Mouse (Mus musculus): ENCODE data around the gene Tmem107. TPM values are rescaled to one million over a fixed set of nuclear protein-coding genes. Genes with fewer than 3 reads are reported as not detected.

The Tmem107 gene
- polyA plus RNA-seq, 1 experiment from 2014 or later, result 45.2 TPM

- Histone ChIP-seq H3K4me2 (ENCODE audit: low read length) (no peak overlapping the region), H3K9ac (ENCODE audit: low read length) (no peak overlapping the region), H3K9me3 (replicated peaks; ENCODE audit: control insufficient read depth, low read length) (no peaks in the 10 kb centered on the region), H3K4me1 (ENCODE audit: control insufficient read depth, insufficient read depth, low read length) (no peaks in the 10 kb centered on the region), H3K27ac (ENCODE audit: low read depth, low read length) (no peak overlapping the region), H3K27me3 (replicated peaks; ENCODE audit: control insufficient read depth, insufficient read depth, low read length) (no peaks in the 10 kb centered on the region), H3K36me3 (ENCODE audit: control insufficient read depth, insufficient read depth, low read length) (peaks cover 34% of the 10 kb centered on the region), H3K4me3 (ENCODE audit: low read depth, low read length) (no peak overlapping the region)
- no peak for ATAC-seq
- 91% methylated on average over 2 of the region's 2 CpGs for WGBS
- no peak for DNase-seq (ENCODE audit: low spot score)
These were observed 17.7 kb upstream of the Tmem107 start for GRCm38 (mm10) chr11:69052824-69053421.

GRCm38 (mm10) chr11:69053848-69054247, 16.8 kb upstream of the Tmem107 start:
- peaks cover 3% of the 10 kb centered on the region; the same call in 1 of the 2 replicates for H3K4me1 ChIP-seq (ENCODE audit: control insufficient read depth, insufficient read depth, low read length)
- whole genome bisulfite sequencing, result 78% methylated on average over 3 of the region's 3 CpGs
- DNase-seq (ENCODE audit: low spot score) (no peak), ATAC-seq (no peak)
- H3K27me3 ChIP-seq (replicated peaks; ENCODE audit: control insufficient read depth, insufficient read depth, low read length), result no peaks in the 10 kb centered on the region
- no peak overlapping the region for H3K9ac ChIP-seq (ENCODE audit: low read length)
- no peak overlapping the region for H3K4me3 ChIP-seq (ENCODE audit: low read depth, low read length)
- no peaks in the 10 kb centered on the region for H3K9me3 ChIP-seq (replicated peaks; ENCODE audit: control insufficient read depth, low read length)
- H3K4me2 ChIP-seq (ENCODE audit: low read length), result no peak overlapping the region
- no peak overlapping the region for H3K27ac ChIP-seq (ENCODE audit: low read depth, low read length)
- H3K36me3 ChIP-seq (ENCODE audit: control insufficient read depth, insufficient read depth, low read length), result peaks cover 25% of the 10 kb centered on the region

- H3K27ac ChIP-seq (ENCODE audit: low read depth, low read length), result peak overlapping the region; percentile 67
- H3K9me3 ChIP-seq (replicated peaks; ENCODE audit: control insufficient read depth, low read length), result no peaks in the 10 kb centered on the region
- H3K9ac ChIP-seq (ENCODE audit: low read length), result peak overlapping the region; percentile 50
- ATAC-seq (no peak), DNase-seq (ENCODE audit: low spot score) (no peak)
- H3K36me3 ChIP-seq (ENCODE audit: control insufficient read depth, insufficient read depth, low read length), result 0 out of 2 replicates have a peak, but pooled peaks cover 3% of the 10 kb centered on the region
- peaks cover 15% of the 10 kb centered on the region for H3K4me1 ChIP-seq (ENCODE audit: control insufficient read depth, insufficient read depth, low read length)
- 72% methylated on average over 2 of the region's 2 CpGs for WGBS
- H3K4me3 ChIP-seq (ENCODE audit: low read depth, low read length), result peak overlapping the region; percentile 87
- H3K4me2 ChIP-seq (ENCODE audit: low read length), result peak overlapping the region; percentile 56
- no peaks in the 10 kb centered on the region for H3K27me3 ChIP-seq (replicated peaks; ENCODE audit: control insufficient read depth, insufficient read depth, low read length)
These were observed 12.3 kb upstream of the Tmem107 start for GRCm38 (mm10) chr11:69058265-69058664.

- 1% methylated on average over 19 of the region's 19 CpGs for WGBS
- H3K4me3 ChIP-seq (ENCODE audit: low read depth, low read length), result peak overlapping the region; percentile 87
- H3K27me3 ChIP-seq (replicated peaks; ENCODE audit: control insufficient read depth, insufficient read depth, low read length), result no peaks in the 10 kb centered on the region
- no peaks in the 10 kb centered on the region for H3K9me3 ChIP-seq (replicated peaks; ENCODE audit: control insufficient read depth, low read length)
- H3K4me1 ChIP-seq (ENCODE audit: control insufficient read depth, insufficient read depth, low read length), result peaks cover 15% of the 10 kb centered on the region
- peak overlapping the region; percentile 67 for H3K27ac ChIP-seq (ENCODE audit: low read depth, low read length)
- peak overlapping the region; percentile 50 for H3K9ac ChIP-seq (ENCODE audit: low read length)
- DNase-seq (ENCODE audit: low spot score), result no peak
- peak overlapping the region; percentile 56 for H3K4me2 ChIP-seq (ENCODE audit: low read length)
- peak; percentile 13 for ATAC-seq
- H3K36me3 ChIP-seq (ENCODE audit: control insufficient read depth, insufficient read depth, low read length), result 0 out of 2 replicates have a peak, but pooled peaks cover 1% of the 10 kb centered on the region
These were observed 11.8 kb upstream of the Tmem107 start for GRCm38 (mm10) chr11:69058729-69059356.

- Histone ChIP-seq H3K4me1 (ENCODE audit: control insufficient read depth, insufficient read depth, low read length) (peaks cover 15% of the 10 kb centered on the region), H3K27me3 (replicated peaks; ENCODE audit: control insufficient read depth, insufficient read depth, low read length) (no peaks in the 10 kb centered on the region), H3K4me3 (ENCODE audit: low read depth, low read length) (peak within 1 kb of the TSS; percentile 87), H3K27ac (ENCODE audit: low read depth, low read length) (peak within 1 kb of the TSS; percentile 78), H3K4me2 (ENCODE audit: low read length) (peak within 1 kb of the TSS; percentile 91), H3K9ac (ENCODE audit: low read length) (peak within 1 kb of the TSS; percentile 83), H3K9me3 (replicated peaks; ENCODE audit: control insufficient read depth, low read length) (no peaks in the 10 kb centered on the region), H3K36me3 (ENCODE audit: control insufficient read depth, insufficient read depth, low read length) (no peaks in the 10 kb centered on the region)
- DNase-seq (ENCODE audit: low spot score) (peak; percentile 99), ATAC-seq (peak; percentile 94)
- under 1% methylated on average over 57 of the region's 64 CpGs for WGBS
These were observed 11.1 kb upstream of the Tmem107 start, which contains the start of gene Borcs6 for GRCm38 (mm10) chr11:69059357-69059974. TSS of gene Borcs6 (plus strand) at chr11:69059717.

- Histone ChIP-seq H3K4me2 (ENCODE audit: low read length) (peak overlapping the region; percentile 91), H3K27me3 (replicated peaks; ENCODE audit: control insufficient read depth, insufficient read depth, low read length) (no peaks in the 10 kb centered on the region), H3K9ac (ENCODE audit: low read length) (peak overlapping the region; percentile 83), H3K4me1 (ENCODE audit: control insufficient read depth, insufficient read depth, low read length) (peaks cover 15% of the 10 kb centered on the region), H3K36me3 (ENCODE audit: control insufficient read depth, insufficient read depth, low read length) (no peaks in the 10 kb centered on the region), H3K4me3 (ENCODE audit: low read depth, low read length) (peak overlapping the region; percentile 87), H3K9me3 (replicated peaks; ENCODE audit: control insufficient read depth, low read length) (no peaks in the 10 kb centered on the region), H3K27ac (ENCODE audit: low read depth, low read length) (peak overlapping the region; percentile 78)
- DNase-seq (ENCODE audit: low spot score) (peak; percentile 59), ATAC-seq (peak; percentile 29)
- under 1% methylated on average over 32 of the region's 49 CpGs for WGBS
These were observed 10.6 kb upstream of the Tmem107 start for GRCm38 (mm10) chr11:69059975-69060411.

GRCm38 (mm10) chr11:69060448-69061254, 10.0 kb upstream of the Tmem107 start:
- ATAC-seq, result no peak
- no peaks in the 10 kb centered on the region for H3K9me3 ChIP-seq (replicated peaks; ENCODE audit: control insufficient read depth, low read length)
- H3K4me2 ChIP-seq (ENCODE audit: low read length), result peak overlapping the region; percentile 91
- no peaks in the 10 kb centered on the region for H3K36me3 ChIP-seq (ENCODE audit: control insufficient read depth, insufficient read depth, low read length)
- no peak for DNase-seq (ENCODE audit: low spot score)
- H3K4me3 ChIP-seq (ENCODE audit: low read depth, low read length), result peak overlapping the region; percentile 87
- H3K9ac ChIP-seq (ENCODE audit: low read length), result peak overlapping the region; percentile 83
- WGBS, result 1% methylated on average over 40 of the region's 40 CpGs
- H3K27ac ChIP-seq (ENCODE audit: low read depth, low read length), result peak overlapping the region; percentile 78
- H3K27me3 ChIP-seq (replicated peaks; ENCODE audit: control insufficient read depth, insufficient read depth, low read length), result no peaks in the 10 kb centered on the region
- peaks cover 15% of the 10 kb centered on the region for H3K4me1 ChIP-seq (ENCODE audit: control insufficient read depth, insufficient read depth, low read length)

- H3K4me2 ChIP-seq (ENCODE audit: low read length), result peak overlapping the region; percentile 91
- H3K9ac ChIP-seq (ENCODE audit: low read length), result peak overlapping the region; percentile 83
- DNase-seq (ENCODE audit: low spot score), result no peak
- peak overlapping the region; percentile 87 for H3K4me3 ChIP-seq (ENCODE audit: low read depth, low read length)
- ATAC-seq, result no peak
- no peaks in the 10 kb centered on the region for H3K27me3 ChIP-seq (replicated peaks; ENCODE audit: control insufficient read depth, insufficient read depth, low read length)
- WGBS, result 10% methylated on average over 17 of the region's 17 CpGs
- H3K27ac ChIP-seq (ENCODE audit: low read depth, low read length), result no peak overlapping the region
- H3K36me3 ChIP-seq (ENCODE audit: control insufficient read depth, insufficient read depth, low read length), result no peaks in the 10 kb centered on the region
- no peaks in the 10 kb centered on the region for H3K9me3 ChIP-seq (replicated peaks; ENCODE audit: control insufficient read depth, low read length)
- H3K4me1 ChIP-seq (ENCODE audit: control insufficient read depth, insufficient read depth, low read length), result peaks cover 18% of the 10 kb centered on the region
These were observed 9.2 kb upstream of the Tmem107 start for GRCm38 (mm10) chr11:69061255-69061912.

Measured in forebrain, embryonic 14.5 days (tissue).